23 mouse cellular contexts compared by ENCODE assay signal in the genomic region with DNA sequence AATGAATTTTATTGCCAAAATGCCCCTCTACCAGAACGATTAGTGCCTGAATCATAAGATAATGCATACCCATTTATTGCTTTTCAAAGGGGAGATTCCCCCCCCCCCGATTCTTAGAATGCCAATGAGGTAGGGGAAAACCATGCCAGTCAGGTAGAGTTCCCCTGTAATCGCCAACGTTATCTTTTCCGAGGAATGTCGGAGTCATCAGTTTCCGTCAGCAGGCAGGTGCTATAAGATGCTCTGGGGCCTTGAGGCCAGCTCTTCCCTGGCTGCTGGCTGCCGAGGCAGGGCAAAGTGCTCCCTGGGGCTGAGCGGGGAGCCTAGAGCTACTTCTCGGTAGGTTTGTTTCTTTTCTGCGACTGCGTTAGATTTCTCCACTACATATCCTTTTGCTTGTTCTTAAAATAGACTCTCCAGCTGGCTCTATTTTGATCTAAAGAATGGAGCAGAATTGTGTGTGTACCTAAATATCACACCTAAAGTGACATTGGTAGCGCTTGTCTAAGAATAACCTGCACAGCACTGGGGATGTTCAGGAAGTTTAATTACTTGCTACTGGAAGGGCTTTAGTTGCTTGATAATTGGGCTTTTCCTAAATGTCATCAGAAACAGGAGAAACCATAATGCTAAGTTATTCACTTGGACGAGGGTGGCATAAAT. TPM values are rescaled to one million over a fixed set of nuclear protein-coding genes. Genes with fewer than 3 reads are reported as not detected.
DNase-seq lines count a peak whose midpoint lies in the region; ATAC-seq lines count a peak whose summit lies in the region.
"Had no signal": no experiment of that assay in that cellular context is flagged by ENCODE, and none has a peak within 500 bp of the region (broad histone marks: within the 10 kb centered on the region; RNA-seq: fewer than 3 reads in every experiment).

No protein-coding gene starts in this region.

- ATAC-seq in CD4-positive, CD25-positive, alpha-beta regulatory T cell, adult 4 months = peak; percentile 56
- ATAC-seq: hindbrain, postnatal 0 days; intestine, postnatal 0 days; midbrain, embryonic 15.5 days; Patski had no signal

- peak overlapping the region; percentile 9; the same call in 1 of the 2 replicates for H3K4me3 ChIP-seq in brown adipose tissue, adult 24 weeks (ENCODE audit: insufficient read depth, low read depth, low read length)
- H3K4me3 ChIP-seq: embryonic facial prominence, embryonic 12.5 days; midbrain, embryonic 15.5 days; myocyte; neural tube, embryonic 13.5 days had no signal

- peak; percentile 6 to 43 for DNase-seq in frontal cortex, adult 2 months (ENCODE audit: extremely low spot score in 1 of 2, low spot score in 1 of 2)
- DNase-seq in frontal cortex, postnatal 25 days (ENCODE audit: low spot score in 2 of 2) = no peak
- DNase-seq in left cerebral cortex, adult 11 months (ENCODE audit: low spot score) = peak; percentile 12
- no peak for DNase-seq in left cerebral cortex, postnatal 4 days
- DNase-seq in spleen, adult 12 weeks (ENCODE audit: low spot score) = no peak
- DNase-seq: adrenal gland, postnatal 36 days; cerebellum, adult 18-20 months; cerebellum, postnatal 14 days; gastrocnemius, postnatal 36 days; heart, postnatal 14 days; retina, postnatal 1 day had no signal

- H3K4me1 ChIP-seq in brown adipose tissue, adult 24 weeks (ENCODE audit: control insufficient read depth, insufficient read depth, insufficient read length, low read length) = peaks cover 13% of the 10 kb centered on the region; the same call in 1 of the 2 replicates
- H3K4me1 ChIP-seq: midbrain, embryonic 15.5 days; neural tube, embryonic 13.5 days had no signal

- no peak overlapping the region; the same call in 1 of the 2 replicates for H3K27ac ChIP-seq in brown adipose tissue, adult 24 weeks (replicated peaks; ENCODE audit: low read depth, low read length)
- H3K27ac ChIP-seq: embryonic facial prominence, embryonic 12.5 days; hindbrain, postnatal 0 days; macrophage; midbrain, embryonic 15.5 days; neural tube, embryonic 13.5 days; stomach, postnatal 0 days had no signal

- intact Hi-C loops in left cerebral cortex, postnatal 4 days (cut with DNase I) = no loop called here

RNA-seq across cellular contexts. Expression of a gene that starts 35.6 kb away (rescaled TPM):
- polyA plus RNA-seq in frontal cortex, adult 2 months (2012; rRNA removed) = 0.14 and 0.21 TPM in 2 replicates
- total RNA-seq in left cerebral cortex, postnatal 4 days (2021) = under 1 TPM; 0.14 TPM
- polyA plus RNA-seq in CD4-positive, CD25-positive, alpha-beta regulatory T cell, adult 4 months (2017; shearing (Covaris generic)) = 1 to 10 TPM; 1.3 to 1.6 TPM
- 3.1 and 3.3 TPM in 2 replicates for polyA plus RNA-seq in brown adipose tissue, adult 24 weeks (2012; ENCODE audit: insufficient read depth, insufficient read length, missing spikeins)
- polyA plus RNA-seq: G1E, macrophage had no signal

Comparison
In these comparisons a context has a peak if more than half of its experiments do, and no peak if none do; other contexts are left out.
1. DNase-seq: peak in frontal cortex, adult 2 months (2 of 2) and left cerebral cortex, adult 11 months (single experiment); none in frontal cortex, postnatal 25 days (0 of 2), left cerebral cortex, postnatal 4 days (single experiment) and spleen, adult 12 weeks (single experiment).